Mouse (Mus musculus): ENCODE measurements around the gene Kmt2a. TPM values are rescaled to one million over a fixed set of nuclear protein-coding genes. Genes with fewer than 3 reads are reported as not detected.

Gene Kmt2a
- polyA plus RNA-seq, 1 experiment from 2014 or later: 10.1 TPM

DNA sequence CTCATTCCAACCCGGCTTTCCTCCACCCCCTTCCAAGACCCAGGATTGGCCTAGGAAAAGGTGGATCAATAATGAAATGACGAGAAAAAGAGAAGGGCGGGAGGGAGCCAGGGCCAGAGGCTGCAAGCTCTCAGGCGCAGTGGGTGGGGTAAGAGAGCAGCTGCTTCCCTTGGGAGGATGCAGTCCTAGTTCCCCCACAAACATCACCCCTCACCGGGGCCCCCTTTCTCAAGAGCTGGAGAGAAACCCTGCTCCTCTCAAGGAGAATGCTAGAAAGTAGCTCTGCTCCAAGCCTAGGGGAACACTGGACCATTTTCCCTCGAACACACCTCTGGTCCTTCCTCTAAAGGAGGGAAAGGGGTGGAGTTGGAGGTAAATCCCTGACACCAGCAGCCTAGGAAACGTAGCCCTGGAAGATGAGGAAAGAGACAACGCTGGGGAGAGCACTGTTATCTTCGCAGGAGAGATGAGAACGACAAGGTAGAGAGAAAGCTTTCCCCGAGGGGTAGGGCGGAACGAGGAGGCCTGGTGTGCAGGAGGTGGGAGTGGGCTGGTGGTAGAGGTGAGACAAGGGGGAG is 1.3 kb downstream of the Kmt2a start:
- H3K9me3 ChIP-seq (replicated peaks): no peaks in the 10 kb centered on the region
- H3K36me3 ChIP-seq: no peaks in the 10 kb centered on the region
- WGBS: under 1% methylated on average over 13 of the region's 13 CpGs
- H3K4me1 ChIP-seq (replicated peaks): peaks cover 58% of the 10 kb centered on the region
- ATAC-seq (replicated peaks; ENCODE audit: insufficient number of reproducible peaks, insufficient read depth, low FRiP score, low read depth): no peak
- H3K4me2 ChIP-seq: peak overlapping the region; percentile 100
- H3K4me3 ChIP-seq: peak overlapping the region; percentile 99
- H3K27ac ChIP-seq: peak overlapping the region; percentile 94
- H3K27me3 ChIP-seq: no peaks in the 10 kb centered on the region
- H3K9ac ChIP-seq: peak overlapping the region; percentile 99

DNA sequence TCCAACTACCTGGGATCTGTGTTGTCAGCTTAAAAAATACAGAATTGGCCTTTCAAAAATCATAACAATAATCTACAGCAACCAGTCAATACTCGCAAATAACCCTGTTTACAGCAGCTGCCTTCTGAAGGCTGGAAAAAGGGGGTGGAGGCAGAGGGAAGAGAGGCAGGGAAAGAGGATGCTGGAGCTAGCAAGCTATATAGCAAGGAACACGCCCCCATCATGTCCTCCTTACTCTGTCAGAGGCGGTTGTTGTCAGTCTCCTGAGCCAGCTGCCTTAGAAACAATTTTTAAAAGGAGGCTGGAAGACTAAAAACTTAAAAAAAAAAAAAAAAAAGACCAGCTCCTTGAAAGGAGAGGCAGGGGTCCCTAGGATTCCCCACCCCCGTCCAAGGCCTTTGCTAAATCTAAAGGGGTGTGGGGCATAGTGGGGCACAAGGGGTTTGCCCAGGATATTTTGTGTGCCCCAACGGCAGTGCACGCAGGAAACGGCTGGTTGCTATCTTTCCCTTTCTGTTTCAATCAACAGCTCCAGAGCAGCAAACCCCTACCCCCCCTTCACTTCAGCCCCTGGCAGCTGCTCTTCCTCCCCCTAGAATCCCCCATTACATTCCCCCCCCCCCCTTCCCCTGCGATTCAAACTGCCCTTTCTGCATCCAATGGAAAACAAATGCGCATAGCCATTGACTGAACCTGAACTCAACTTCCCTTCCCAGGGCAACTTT is 2.2 kb downstream of the Kmt2a start:
- 27% methylated on average over 9 of the region's 9 CpGs for WGBS
- H3K9me3 ChIP-seq (replicated peaks): no peaks in the 10 kb centered on the region
- H3K4me3 ChIP-seq: peak overlapping the region; percentile 99
- peak overlapping the region; percentile 100 for H3K4me2 ChIP-seq
- H3K36me3 ChIP-seq: no peaks in the 10 kb centered on the region
- peaks cover 64% of the 10 kb centered on the region for H3K4me1 ChIP-seq (replicated peaks)
- H3K27me3 ChIP-seq: no peaks in the 10 kb centered on the region
- no peak for ATAC-seq (replicated peaks; ENCODE audit: insufficient number of reproducible peaks, insufficient read depth, low FRiP score, low read depth)
- H3K27ac ChIP-seq: peak overlapping the region; percentile 94
- H3K9ac ChIP-seq: peak overlapping the region; percentile 99

DNA sequence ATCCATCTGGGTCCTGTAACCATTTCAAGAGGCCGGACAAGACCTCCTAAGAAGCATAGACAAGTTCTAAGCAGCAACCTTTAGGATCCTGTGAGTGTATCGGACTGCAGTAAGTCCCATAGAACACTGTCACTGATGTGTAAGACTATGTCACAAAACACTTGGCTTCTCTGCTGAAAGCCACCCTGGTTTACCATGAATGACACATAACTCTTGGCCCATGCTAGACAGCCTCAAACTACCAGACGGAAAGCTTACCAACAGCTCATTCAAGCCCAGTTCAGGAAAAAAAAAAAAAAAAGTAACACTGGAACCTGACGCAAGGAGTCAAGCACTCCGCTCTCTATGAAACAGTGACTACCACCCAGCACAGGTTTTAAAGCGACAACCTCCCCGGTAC is 3.4 kb downstream of the Kmt2a start:
- Histone ChIP-seq H3K27ac (no peak overlapping the region), H3K4me1 (replicated peaks) (peaks cover 69% of the 10 kb centered on the region), H3K36me3 (no peaks in the 10 kb centered on the region), H3K27me3 (no peaks in the 10 kb centered on the region), H3K4me3 (no peak overlapping the region), H3K9ac (no peak overlapping the region), H3K4me2 (no peak overlapping the region), H3K9me3 (replicated peaks) (no peaks in the 10 kb centered on the region)
- no peak for ATAC-seq (replicated peaks; ENCODE audit: insufficient number of reproducible peaks, insufficient read depth, low FRiP score, low read depth)
- 84% methylated on average over 7 of the region's 7 CpGs for WGBS

DNA sequence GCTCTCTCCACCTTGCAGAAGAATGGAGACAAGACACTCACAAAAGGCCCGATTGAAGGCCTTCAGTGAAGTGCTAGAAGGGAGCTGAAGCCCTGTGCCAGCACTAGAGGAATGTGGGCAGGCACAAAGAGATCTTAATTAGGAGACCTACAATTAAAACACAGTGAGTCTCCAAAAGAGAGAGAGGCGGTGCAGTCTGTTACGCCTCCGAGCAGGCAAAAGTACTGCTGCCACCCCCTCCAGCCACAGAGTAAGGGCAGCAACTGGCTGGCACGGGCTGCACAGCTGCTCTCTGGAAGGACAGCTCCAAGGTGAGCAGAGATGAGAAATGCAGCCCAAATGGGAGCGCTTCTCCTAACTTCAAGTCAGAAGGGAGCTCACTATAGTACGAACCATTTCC is 5.6 kb downstream of the Kmt2a start:
- Histone ChIP-seq H3K4me2 (peak overlapping the region; percentile 19; the same call in 1 of the 2 replicates), H3K36me3 (no peaks in the 10 kb centered on the region), H3K9ac (0 out of 2 replicates have a peak overlapping the region, but pooled peaks have one; percentile 20), H3K27ac (peak overlapping the region; percentile 44), H3K9me3 (replicated peaks) (no peaks in the 10 kb centered on the region), H3K4me1 (replicated peaks) (peaks cover 71% of the 10 kb centered on the region), H3K27me3 (no peaks in the 10 kb centered on the region), H3K4me3 (no peak overlapping the region)
- no peak for ATAC-seq (replicated peaks; ENCODE audit: insufficient number of reproducible peaks, insufficient read depth, low FRiP score, low read depth)
- WGBS: 59% methylated on average over 7 of the region's 7 CpGs

DNA sequence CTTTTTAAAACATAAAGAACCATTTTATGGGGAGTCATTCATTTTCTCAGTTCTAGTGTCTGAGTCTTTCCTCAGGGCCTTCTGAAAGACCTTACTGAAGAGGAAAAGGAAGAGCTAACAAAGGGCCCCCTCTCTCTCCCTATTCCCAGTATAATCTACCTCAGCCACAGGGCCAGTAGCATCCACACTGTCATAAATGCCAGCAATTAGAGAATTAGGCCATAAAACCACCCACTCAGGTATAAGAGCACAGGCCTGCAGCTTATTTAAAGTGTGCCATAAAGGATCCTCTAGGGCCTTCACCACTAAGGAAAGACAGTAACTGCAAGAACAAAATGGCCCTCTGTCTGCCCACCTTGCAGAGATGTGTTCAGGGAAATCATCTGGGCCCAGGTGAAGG is 6.9 kb downstream of the Kmt2a start:
- Histone ChIP-seq H3K4me1 (replicated peaks) (peaks cover 66% of the 10 kb centered on the region), H3K36me3 (no peaks in the 10 kb centered on the region), H3K9ac (no peak overlapping the region), H3K9me3 (replicated peaks) (no peaks in the 10 kb centered on the region), H3K27me3 (no peaks in the 10 kb centered on the region), H3K27ac (no peak overlapping the region), H3K4me3 (no peak overlapping the region), H3K4me2 (no peak overlapping the region)
- no peak for ATAC-seq (replicated peaks; ENCODE audit: insufficient number of reproducible peaks, insufficient read depth, low FRiP score, low read depth)

DNA sequence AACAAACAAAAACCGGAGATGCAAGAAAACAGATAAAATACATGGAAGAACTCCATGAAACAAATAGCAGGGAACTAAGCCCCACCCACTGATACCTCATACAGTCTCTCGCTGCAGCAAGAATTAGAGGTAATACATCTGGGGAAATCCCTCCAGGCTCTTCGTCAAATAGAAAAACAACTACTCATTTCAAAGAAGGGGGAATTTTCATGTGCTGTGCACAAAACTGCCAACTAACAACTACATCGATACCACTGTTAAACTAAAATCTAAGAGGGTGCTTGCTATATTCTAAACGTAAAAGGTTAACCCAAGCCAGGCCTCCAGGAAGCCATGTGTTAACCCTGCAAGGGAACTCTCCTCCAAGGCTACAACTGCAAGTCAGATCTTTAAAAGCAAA is 7.4 kb downstream of the Kmt2a start:
- Histone ChIP-seq H3K4me2 (no peak overlapping the region), H3K27ac (no peak overlapping the region), H3K9ac (no peak overlapping the region), H3K27me3 (no peaks in the 10 kb centered on the region), H3K4me3 (no peak overlapping the region), H3K36me3 (no peaks in the 10 kb centered on the region), H3K9me3 (replicated peaks) (no peaks in the 10 kb centered on the region), H3K4me1 (replicated peaks) (peaks cover 62% of the 10 kb centered on the region)
- no peak for ATAC-seq (replicated peaks; ENCODE audit: insufficient number of reproducible peaks, insufficient read depth, low FRiP score, low read depth)
- 59% methylated on average over 5 of the region's 5 CpGs for WGBS

DNA sequence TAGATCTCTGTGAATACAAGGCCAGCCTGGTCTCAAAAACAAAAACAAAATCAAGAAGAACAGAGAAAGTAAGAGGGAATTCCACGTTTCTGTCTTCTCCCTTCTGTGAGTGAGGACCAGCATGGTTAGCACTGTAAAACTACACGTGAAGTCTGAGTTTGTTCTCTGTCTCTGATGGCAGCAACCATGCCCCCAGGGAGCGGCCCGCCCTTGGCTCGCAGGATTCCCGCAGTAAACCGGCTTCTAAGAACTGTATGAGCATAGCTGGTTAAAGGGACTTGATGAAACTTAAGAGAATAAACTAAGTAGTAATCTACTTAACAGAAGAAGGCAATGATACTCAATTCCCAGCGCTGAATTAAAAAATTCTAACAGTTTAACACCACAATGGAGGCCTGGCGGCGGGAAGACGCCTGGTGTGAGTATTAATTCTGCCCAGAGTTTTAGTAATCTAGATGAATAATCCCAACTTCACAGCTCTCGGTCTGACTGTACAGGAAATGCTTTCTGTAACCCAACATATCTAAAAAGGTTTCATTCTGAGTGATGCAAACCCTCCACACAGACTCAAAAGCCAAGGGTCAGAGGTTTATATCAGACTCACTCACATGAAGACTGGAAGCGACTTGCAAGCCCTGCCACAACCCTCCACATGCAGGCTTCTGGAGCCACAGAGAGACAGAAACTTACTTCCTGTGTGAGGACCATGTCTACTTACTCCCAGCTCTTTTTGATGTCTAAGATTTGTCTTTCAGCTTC is 12.6 kb downstream of the Kmt2a start:
- H3K9ac ChIP-seq: no peak overlapping the region
- peaks cover 51% of the 10 kb centered on the region for H3K4me1 ChIP-seq (replicated peaks)
- ATAC-seq (replicated peaks; ENCODE audit: insufficient number of reproducible peaks, insufficient read depth, low FRiP score, low read depth): no peak
- H3K4me3 ChIP-seq: no peak overlapping the region
- WGBS: 81% methylated on average over 13 of the region's 13 CpGs
- H3K4me2 ChIP-seq: no peak overlapping the region
- no peaks in the 10 kb centered on the region for H3K27me3 ChIP-seq
- H3K36me3 ChIP-seq: no peaks in the 10 kb centered on the region; the same call in 1 of the 2 replicates
- H3K27ac ChIP-seq: no peak overlapping the region
- H3K9me3 ChIP-seq (replicated peaks): no peaks in the 10 kb centered on the region

DNA sequence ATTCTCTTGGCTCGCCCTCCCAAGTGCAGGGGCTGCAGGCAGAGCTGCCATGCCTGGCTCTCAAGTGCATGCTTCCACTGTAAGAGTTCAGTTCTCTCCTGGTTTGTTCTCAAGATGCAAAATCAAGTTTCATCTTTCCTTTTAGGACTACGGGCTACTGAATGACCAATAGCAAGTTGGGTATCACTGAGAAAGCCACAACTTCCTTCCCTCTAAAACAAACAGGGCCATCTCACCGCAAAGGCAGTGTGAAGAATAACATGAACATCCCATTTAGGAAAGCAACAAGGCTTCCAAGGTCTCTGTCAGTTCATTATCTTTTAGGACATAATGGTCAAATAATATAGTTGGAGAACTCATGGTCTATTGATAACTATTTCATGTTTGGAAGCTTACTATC is 13.4 kb downstream of the Kmt2a start:
- whole genome bisulfite sequencing: 70% methylated on average over 3 of the region's 3 CpGs
- no peak overlapping the region for H3K4me3 ChIP-seq
- no peak overlapping the region for H3K27ac ChIP-seq
- H3K4me1 ChIP-seq (replicated peaks): peaks cover 44% of the 10 kb centered on the region
- no peak overlapping the region for H3K9ac ChIP-seq
- H3K36me3 ChIP-seq: no peaks in the 10 kb centered on the region; the same call in 1 of the 2 replicates
- H3K4me2 ChIP-seq: no peak overlapping the region
- ATAC-seq (replicated peaks; ENCODE audit: insufficient number of reproducible peaks, insufficient read depth, low FRiP score, low read depth): no peak
- H3K27me3 ChIP-seq: no peaks in the 10 kb centered on the region
- H3K9me3 ChIP-seq (replicated peaks): no peaks in the 10 kb centered on the region

DNA sequence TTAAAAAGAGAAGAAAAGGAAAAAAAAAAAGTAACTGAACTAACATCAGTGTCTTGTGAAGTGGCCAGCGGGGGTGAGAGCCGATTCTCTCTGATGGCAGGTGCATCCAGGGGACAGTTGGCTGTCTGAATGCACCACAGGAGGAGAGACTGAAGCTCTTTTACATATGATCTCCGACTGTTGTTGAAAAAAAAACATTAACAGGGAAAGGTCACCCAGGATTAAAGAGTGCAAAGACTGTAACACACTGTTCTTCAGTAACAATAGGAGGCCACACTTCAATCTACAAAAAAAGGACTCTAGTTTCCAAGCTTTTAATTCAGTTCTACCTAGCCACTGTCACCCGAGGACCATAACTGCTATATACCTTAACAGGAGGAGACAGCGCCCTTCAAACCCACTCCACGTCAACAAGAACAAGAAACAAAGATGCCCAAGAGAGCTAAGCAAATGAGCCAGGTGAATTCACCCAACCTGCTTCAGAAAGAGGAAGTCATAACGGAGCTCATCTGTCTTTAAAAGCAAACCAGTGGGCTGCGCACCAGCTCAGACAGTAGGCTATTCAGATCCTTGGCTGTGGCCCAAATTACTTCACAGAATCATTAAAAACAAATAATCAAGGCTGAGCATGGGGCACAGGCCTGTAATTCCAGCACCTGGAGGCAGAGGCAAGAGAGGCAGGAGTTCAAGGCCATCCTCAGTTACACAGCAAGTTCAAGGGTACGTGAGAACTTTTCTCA is 14.4 kb downstream of the Kmt2a start:
- peaks cover 3% of the 10 kb centered on the region; the same call in 1 of the 2 replicates for H3K36me3 ChIP-seq
- no peaks in the 10 kb centered on the region for H3K27me3 ChIP-seq
- peak overlapping the region; percentile 15 for H3K27ac ChIP-seq
- no peak overlapping the region for H3K4me3 ChIP-seq
- ATAC-seq (replicated peaks; ENCODE audit: insufficient number of reproducible peaks, insufficient read depth, low FRiP score, low read depth): no peak
- H3K9ac ChIP-seq: no peak overlapping the region
- WGBS: 52% methylated on average over 9 of the region's 9 CpGs
- H3K4me1 ChIP-seq (replicated peaks): peaks cover 38% of the 10 kb centered on the region
- H3K9me3 ChIP-seq (replicated peaks): no peaks in the 10 kb centered on the region
- no peak overlapping the region for H3K4me2 ChIP-seq

DNA sequence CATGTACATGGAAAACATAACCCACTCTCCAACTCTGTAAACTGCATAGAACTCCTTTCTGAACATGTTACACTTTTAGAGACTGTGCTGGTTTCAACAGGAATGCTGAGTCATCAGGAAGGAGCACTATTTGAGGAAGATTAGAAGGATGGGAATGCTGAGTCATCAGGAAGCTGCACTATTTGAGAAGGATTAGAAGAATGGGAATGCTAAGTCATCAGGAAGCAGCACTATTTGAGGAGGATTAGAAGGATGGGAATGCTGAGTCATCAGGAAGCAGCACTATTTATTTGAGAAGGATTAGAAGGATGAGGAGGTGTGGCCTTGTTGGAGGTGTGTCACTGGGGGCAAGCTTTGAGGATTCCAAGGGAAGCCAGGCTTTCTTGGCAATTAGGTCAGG is 20.0 kb downstream of the Kmt2a start:
- Histone ChIP-seq H3K27me3 (no peaks in the 10 kb centered on the region), H3K9ac (no peak overlapping the region), H3K4me1 (replicated peaks) (peaks cover 12% of the 10 kb centered on the region), H3K4me3 (no peak overlapping the region), H3K36me3 (peaks cover 15% of the 10 kb centered on the region; the same call in 1 of the 2 replicates), H3K4me2 (no peak overlapping the region), H3K27ac (no peak overlapping the region), H3K9me3 (replicated peaks) (0 out of 2 replicates have a peak, but pooled peaks cover 3% of the 10 kb centered on the region)
- ATAC-seq (replicated peaks; ENCODE audit: insufficient number of reproducible peaks, insufficient read depth, low FRiP score, low read depth): no peak

DNA sequence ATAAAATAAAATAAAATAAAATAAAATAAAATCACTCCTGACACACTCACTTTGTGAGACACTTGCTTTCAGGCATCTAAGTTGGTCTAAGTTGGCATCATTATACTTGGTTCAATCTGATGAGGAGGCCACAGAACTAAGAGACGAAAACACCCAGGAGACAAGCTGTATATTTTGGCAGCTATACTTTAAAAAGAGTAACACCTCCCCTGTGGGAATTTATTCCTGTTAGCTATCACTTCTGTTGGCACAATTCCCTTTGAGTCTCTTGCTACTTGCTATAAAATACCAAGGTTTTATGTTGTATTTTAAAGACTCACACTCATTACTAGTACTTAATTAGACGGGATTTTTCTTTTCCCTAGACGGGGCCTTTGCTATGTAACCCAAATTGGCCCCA is 22.4 kb downstream of the Kmt2a start:
- no peak overlapping the region for H3K27ac ChIP-seq
- peaks cover 15% of the 10 kb centered on the region; the same call in 1 of the 2 replicates for H3K36me3 ChIP-seq
- WGBS: 83% methylated on average over 3 of the region's 3 CpGs
- ATAC-seq (replicated peaks; ENCODE audit: insufficient number of reproducible peaks, insufficient read depth, low FRiP score, low read depth): no peak
- no peaks in the 10 kb centered on the region for H3K27me3 ChIP-seq
- 0 out of 2 replicates have a peak, but pooled peaks cover 7% of the 10 kb centered on the region for H3K4me1 ChIP-seq (replicated peaks)
- no peak overlapping the region for H3K4me2 ChIP-seq
- no peak overlapping the region for H3K9ac ChIP-seq
- no peak overlapping the region for H3K4me3 ChIP-seq
- H3K9me3 ChIP-seq (replicated peaks): 0 out of 2 replicates have a peak, but pooled peaks cover 3% of the 10 kb centered on the region

All from heart, embryonic 15.5 days (tissue).